Mouse (Mus musculus) embryo, embryonic 11.5 days (tissue): ENCODE results near the gene Brca1.
"Not testable (repeated sequence)": the region's sequence is repeated elsewhere in the genome, so short reads cannot be mapped to it uniquely, and the experiment has no call there.

ENCODE experiments used
- DNase-seq: peaks from one replicate; pipeline ENCODE4 v3.0.0-alpha.2; 2012; ENCODE audit warnings: low read depth, low spot score

Gene Brca1

GRCm38 (mm10) chr11:101449596-101449995 is 102.2 kb downstream of the Brca1 start:
- not testable (repeated sequence) for DNase-seq

GRCm38 (mm10) chr11:101448899-101449298 is 102.9 kb downstream of the Brca1 start:
- no peak for DNase-seq

- no peak for DNase-seq
Measured at GRCm38 (mm10) chr11:101448274-101448746, 103.4 kb downstream of the Brca1 start, which contains the start of gene Ifi35. TSS of gene Ifi35 (plus strand) at chr11:101448407.

GRCm38 (mm10) chr11:101447786-101448185 is 104.0 kb downstream of the Brca1 start:
- DNase-seq, result no peak

GRCm38 (mm10) chr11:101446860-101447259 is 104.9 kb downstream of the Brca1 start:
- DNase-seq, result not testable (repeated sequence)

GRCm38 (mm10) chr11:101446319-101446718 is 105.4 kb downstream of the Brca1 start:
- DNase-seq, result no peak

GRCm38 (mm10) chr11:101442760-101443159 is 109.0 kb downstream of the Brca1 start:
- no peak for DNase-seq

- peak; percentile 98 for DNase-seq
Measured at GRCm38 (mm10) chr11:101442127-101442693, 109.5 kb downstream of the Brca1 start, which contains the start of gene Rpl27. TSS of gene Rpl27 (plus strand) at chr11:101442298.

- not testable (repeated sequence) for DNase-seq
Measured at GRCm38 (mm10) chr11:101441450-101442126, 110.2 kb downstream of the Brca1 start.
